Mouse (Mus musculus) brain, adult 2 months (tissue): Measurements from ENCODE around the gene Gnb3.
"Not testable (repeated sequence)": the region's sequence is repeated elsewhere in the genome, so short reads cannot be mapped to it uniquely, and the experiment has no call there.

Source experiments
- DNase-seq: peaks from one replicate; pipeline ENCODE4 v3.0.0; 2011; ENCODE audit warnings: low read depth, low spot score

Gnb3 gene

GRCm38 (mm10) chr6:124816611-124817010, 23.5 kb downstream of the Gnb3 start:
- DNase-seq, result no peak

GRCm38 (mm10) chr6:124814858-124815774, 25.0 kb downstream of the Gnb3 start:
- DNase-seq, result no peak

- DNase-seq, result no peak
These were observed 25.6 kb downstream of the Gnb3 start for GRCm38 (mm10) chr6:124814448-124814847.

GRCm38 (mm10) chr6:124813933-124814332, 26.1 kb downstream of the Gnb3 start, which contains the start of gene Tpi1:
Gene Tpi1 (minus strand): TSS chr6:124814296.
- peak; percentile 97 for DNase-seq

GRCm38 (mm10) chr6:124813496-124813895, 26.6 kb downstream of the Gnb3 start:
- DNase-seq, result peak; percentile 93

- no peak for DNase-seq
These were observed 27.2 kb downstream of the Gnb3 start for GRCm38 (mm10) chr6:124812848-124813247.

- no peak for DNase-seq
These were observed 28.1 kb downstream of the Gnb3 start for GRCm38 (mm10) chr6:124811701-124812560.

GRCm38 (mm10) chr6:124811403-124811665, 28.7 kb downstream of the Gnb3 start:
- DNase-seq, result no peak

GRCm38 (mm10) chr6:124810566-124811402, 29.3 kb downstream of the Gnb3 start:
- not testable (repeated sequence) for DNase-seq

GRCm38 (mm10) chr6:124809775-124810538, 30.1 kb downstream of the Gnb3 start:
- no peak for DNase-seq

- DNase-seq, result peak; percentile 83
These were observed 30.9 kb downstream of the Gnb3 start for GRCm38 (mm10) chr6:124809052-124809774.

- peak; percentile 47 for DNase-seq
These were observed 31.6 kb downstream of the Gnb3 start, which contains the start of gene Spsb2 for GRCm38 (mm10) chr6:124808358-124809012. Gene Spsb2 (plus strand): TSS chr6:124808661.

- DNase-seq, result no peak
These were observed 32.1 kb downstream of the Gnb3 start for GRCm38 (mm10) chr6:124807986-124808357.

- DNase-seq, result peak; percentile 86
These were observed 32.7 kb downstream of the Gnb3 start for GRCm38 (mm10) chr6:124807366-124807765.

- no peak for DNase-seq
These were observed 33.5 kb downstream of the Gnb3 start for GRCm38 (mm10) chr6:124806446-124807140.

GRCm38 (mm10) chr6:124805341-124806321, 34.4 kb downstream of the Gnb3 start:
- DNase-seq, result peak; percentile 99

- no peak for DNase-seq
These were observed 35.7 kb downstream of the Gnb3 start for GRCm38 (mm10) chr6:124804341-124804740.

- DNase-seq, result not testable (repeated sequence)
These were observed 36.4 kb downstream of the Gnb3 start for GRCm38 (mm10) chr6:124803691-124804090.
